Mouse (Mus musculus) lung, postnatal 0 days (tissue): Measurements from ENCODE around the gene Calml4. TPM values are rescaled to one million over a fixed set of nuclear protein-coding genes. Genes with fewer than 3 reads are reported as not detected.
A peak's percentile ranks its signal among the peaks of the same experiment; 100 is the strongest.
"Not testable (repeated sequence)": the region's sequence is repeated elsewhere in the genome, so short reads cannot be mapped to it uniquely, and the experiment has no call there.

Source experiments
- ATAC-seq: fragments of 200-750 bp; cut with Nextera tagmentation; 2 replicates; pipeline ENCODE4 v1.8.0; 2017; ENCODE audit warnings: moderate library complexity
- DNase-seq: peaks from one replicate; pipeline ENCODE4 v3.0.0-alpha.2; 2016; ENCODE audit warnings: low spot score
- H3K27ac ChIP-seq: fragments of 300-500 bp; sonication (generic); 2 replicates; pipeline ENCODE4 v1.5.1; 2014; ENCODE audit warnings: antibody characterized with exemption, mild to moderate bottlenecking, low read length, mixed read lengths
- H3K27me3 ChIP-seq: fragments of 300-500 bp; sonication (generic); replicated peaks from 2 replicates; pipeline ENCODE4 v1.6.1; 2014; ENCODE audit warnings: low read length, mixed read lengths; ENCODE audit not compliant: insufficient read depth
- H3K36me3 ChIP-seq: fragments of 300-500 bp; sonication (generic); 2 replicates; pipeline ENCODE4 v1.6.1; 2014; ENCODE audit warnings: low read length, mixed read lengths; ENCODE audit not compliant: insufficient read depth
- H3K4me1 ChIP-seq: fragments of 300-500 bp; sonication (generic); 2 replicates; pipeline ENCODE4 v1.6.1; 2014; ENCODE audit warnings: antibody characterized with exemption, low read depth, low read length, mixed read lengths; ENCODE audit not compliant: insufficient read depth
- H3K4me2 ChIP-seq: fragments of 300-500 bp; sonication (generic); replicated peaks from 2 replicates; pipeline ENCODE4 v1.6.1; 2014; ENCODE audit warnings: low read depth, mild to moderate bottlenecking, low read length, moderate library complexity, mixed read lengths
- H3K4me3 ChIP-seq: fragments of 300-500 bp; sonication (generic); 2 replicates; pipeline ENCODE4 v1.5.1; 2014; ENCODE audit warnings: low read depth, low read length
- H3K9ac ChIP-seq: fragments of 300-500 bp; sonication (generic); replicated peaks from 2 replicates; pipeline ENCODE4 v1.6.1; 2014; ENCODE audit warnings: low read depth, mild to moderate bottlenecking
- H3K9me3 ChIP-seq: fragments of 300-500 bp; sonication (generic); 2 replicates; pipeline ENCODE4 v1.6.1; 2016; ENCODE audit warnings: low read length, mixed read lengths
- CTCF ChIP-seq: IDR thresholded peaks from 2 replicates; pipeline ENCODE4 v1.5.1; 2016; ENCODE audit warnings: antibody characterized with exemption, mild to moderate bottlenecking
- EP300 ChIP-seq: IDR thresholded peaks from 2 replicates; pipeline ENCODE4 v1.6.1; 2016; ENCODE audit warnings: antibody characterized with exemption, mild to moderate bottlenecking, control low read depth
- WGBS: fragments of 180-500 bp; shearing (Covaris S2); extraction: QIAGEN DNeasy Blood & Tissue Kit; methylation state at CpG from one replicate; pipeline ENCODE4 v1.1.7; 2014; 5-methylcytosine and 5-hydroxymethylcytosine counted together
- polyA plus RNA-seq: library from polyadenylated mRNA; unstranded; fragments of >200 nt; fragmentation: Nextera tagmentation; extraction: Ambion mirVana; gene quantifications from 2 replicates; pipeline ENCODE4 v1.2.1, GENCODE M21; 2015

Gene Calml4
- polyA plus RNA-seq, 1 experiment from 2014 or later: 20.6 TPM

- Histone ChIP-seq H3K27me3 (no peaks in the 10 kb centered on the region), H3K27ac (no peak overlapping the region), H3K4me1 (peaks cover 14% of the 10 kb centered on the region; the same call in 1 of the 2 replicates), H3K4me2 (no peak overlapping the region), H3K4me3 (no peak overlapping the region), H3K9me3 (no peaks in the 10 kb centered on the region), H3K36me3 (no peaks in the 10 kb centered on the region), H3K9ac (no peak overlapping the region)
- DNase-seq (no peak), ATAC-seq (no peak)
- TF ChIP-seq CTCF: no peak
- TF ChIP-seq EP300: no peak
- 21% methylated on average over 4 of the region's 4 CpGs for WGBS
These were observed 3.4 kb upstream of the Calml4 start for GRCm38 (mm10) chr9:62854483-62854882.

- WGBS: 33% methylated on average over 9 of the region's 9 CpGs
- no peak overlapping the region for H3K4me3 ChIP-seq
- peak; percentile 47 for ATAC-seq
These were observed 664 bp upstream of the Calml4 start for GRCm38 (mm10) chr9:62857216-62857615.

GRCm38 (mm10) chr9:62858266-62859019 is 563 bp downstream of the Calml4 start:
- no peak for ATAC-seq
- DNase-seq: no peak

More at GRCm38 (mm10) chr9:62857216-62857615, 664 bp upstream of the Calml4 start:
- peaks cover 14% of the 10 kb centered on the region; the same call in 1 of the 2 replicates for H3K4me1 ChIP-seq
- no peaks in the 10 kb centered on the region for H3K36me3 ChIP-seq
- TF ChIP-seq EP300: no peak
- no peak for TF ChIP-seq CTCF
- no peaks in the 10 kb centered on the region for H3K9me3 ChIP-seq
- H3K27ac ChIP-seq: peak overlapping the region; percentile 43; the same call in 1 of the 2 replicates
- H3K9ac ChIP-seq: no peak overlapping the region
- H3K27me3 ChIP-seq: no peaks in the 10 kb centered on the region
- peak; percentile 37 for DNase-seq
- peak overlapping the region; percentile 36 for H3K4me2 ChIP-seq

GRCm38 (mm10) chr9:62860102-62860501 is 2.2 kb downstream of the Calml4 start:
- H3K4me1 ChIP-seq: peaks cover 14% of the 10 kb centered on the region; the same call in 1 of the 2 replicates
- H3K27ac ChIP-seq, H3K4me2 ChIP-seq, H3K9me3 ChIP-seq, H3K27me3 ChIP-seq, H3K36me3 ChIP-seq, H3K4me3 ChIP-seq, DNase-seq, H3K9ac ChIP-seq: not testable (repeated sequence)
- peak; percentile 49 for ATAC-seq
- WGBS: 51% methylated on average over 6 of the region's 7 CpGs

More at GRCm38 (mm10) chr9:62858266-62859019, 563 bp downstream of the Calml4 start:
- Histone ChIP-seq H3K9ac (no peak overlapping the region), H3K9me3 (no peaks in the 10 kb centered on the region), H3K36me3 (no peaks in the 10 kb centered on the region), H3K4me1 (peaks cover 14% of the 10 kb centered on the region; the same call in 1 of the 2 replicates), H3K4me2 (peak overlapping the region; percentile 36), H3K27ac (peak overlapping the region; percentile 43; the same call in 1 of the 2 replicates), H3K27me3 (no peaks in the 10 kb centered on the region), H3K4me3 (no peak overlapping the region)
- WGBS: 57% methylated on average over 8 of the region's 8 CpGs
- TF ChIP-seq CTCF (no peak), EP300 (no peak)

GRCm38 (mm10) chr9:62860866-62861265 is 3.0 kb downstream of the Calml4 start:
- H3K4me2 ChIP-seq: no peak overlapping the region
- no peak for TF ChIP-seq EP300
- no peak for TF ChIP-seq CTCF
- no peak overlapping the region for H3K9ac ChIP-seq
- no peak for ATAC-seq
- no peaks in the 10 kb centered on the region for H3K36me3 ChIP-seq
- no peak overlapping the region for H3K27ac ChIP-seq
- WGBS: 74% methylated on average over 4 of the region's 4 CpGs
- no peaks in the 10 kb centered on the region for H3K9me3 ChIP-seq
- DNase-seq: no peak
- H3K4me3 ChIP-seq: no peak overlapping the region
- H3K4me1 ChIP-seq: peaks cover 14% of the 10 kb centered on the region; the same call in 1 of the 2 replicates
- no peaks in the 10 kb centered on the region for H3K27me3 ChIP-seq

- not testable (repeated sequence) for H3K27ac ChIP-seq, H3K27me3 ChIP-seq, H3K4me2 ChIP-seq, H3K9me3 ChIP-seq, H3K9ac ChIP-seq, ATAC-seq, H3K4me3 ChIP-seq, DNase-seq, H3K4me1 ChIP-seq, H3K36me3 ChIP-seq
- WGBS: 81% methylated on average over 4 of the region's 4 CpGs
These were observed 11.4 kb downstream of the Calml4 start for GRCm38 (mm10) chr9:62869236-62869635.
